Mouse (Mus musculus) limb, embryonic 14.5 days (tissue): ENCODE data around the gene Wfdc15a. TPM values are rescaled to one million over a fixed set of nuclear protein-coding genes. Genes with fewer than 3 reads are reported as not detected.

Source experiments
- ATAC-seq: fragments of 200-750 bp; cut with Nextera tagmentation; 2 replicates; pipeline ENCODE4 v1.8.0; 2017; ENCODE audit warnings: low read depth, moderate number of reproducible peaks, moderate TSS enrichment; ENCODE audit not compliant: low FRiP score
- DNase-seq: peaks from one replicate; pipeline ENCODE4 v3.0.0-alpha.2; 2015; ENCODE audit warnings: low spot score
- H3K27ac ChIP-seq: fragments of 300-500 bp; sonication (generic); replicated peaks from 2 replicates; pipeline ENCODE4 v1.5.1; 2014; ENCODE audit warnings: low read depth, mild to moderate bottlenecking, low read length, moderate library complexity, mixed read lengths
- H3K27me3 ChIP-seq: fragments of 300-500 bp; sonication (generic); 2 replicates; pipeline ENCODE4 v1.6.1; 2014; ENCODE audit warnings: low read length, mixed read lengths; ENCODE audit not compliant: control insufficient read depth, insufficient read depth
- H3K36me3 ChIP-seq: fragments of 300-500 bp; sonication (generic); 2 replicates; pipeline ENCODE4 v1.6.1; 2014; ENCODE audit warnings: mild to moderate bottlenecking, low read length, moderate library complexity, mixed read lengths; ENCODE audit not compliant: control insufficient read depth, insufficient read depth
- H3K4me1 ChIP-seq: fragments of 300-500 bp; sonication (generic); 2 replicates; pipeline ENCODE4 v1.6.1; 2014; ENCODE audit warnings: antibody characterized with exemption, low read length, mixed read lengths; ENCODE audit not compliant: control insufficient read depth, insufficient read depth
- H3K4me2 ChIP-seq: fragments of 300-500 bp; sonication (generic); replicated peaks from 2 replicates; pipeline ENCODE4 v1.6.1; 2014; ENCODE audit warnings: low read depth, mild to moderate bottlenecking, low read length, moderate library complexity; ENCODE audit not compliant: severe bottlenecking
- H3K4me3 ChIP-seq: fragments of 300-500 bp; sonication (generic); replicated peaks from 2 replicates; pipeline ENCODE4 v1.5.1; 2014; ENCODE audit warnings: low read length
- H3K9ac ChIP-seq: fragments of 300-500 bp; sonication (generic); 2 replicates; pipeline ENCODE4 v1.6.1; 2014; ENCODE audit warnings: mild to moderate bottlenecking, low read depth, low read length, moderate library complexity; ENCODE audit not compliant: severe bottlenecking
- H3K9me3 ChIP-seq: fragments of 300-500 bp; sonication (generic); 2 replicates; pipeline ENCODE4 v1.6.1; 2016; ENCODE audit warnings: low read length; ENCODE audit not compliant: control insufficient read depth
- POLR2A ChIP-seq: fragments of 200-500 bp; IDR thresholded peaks from 2 replicates; pipeline ENCODE4 v1.8.0; 2012; ENCODE audit warnings: inconsistent platforms, mild to moderate bottlenecking, moderate library complexity, borderline replicate concordance; ENCODE audit not compliant: insufficient read depth, insufficient read length; ENCODE audit errors: extremely low read depth
- WGBS: fragments of 180-500 bp; shearing (Covaris S2); extraction: QIAGEN DNeasy Blood & Tissue Kit; methylation state at CpG from one replicate; pipeline ENCODE4 v1.1.7; 2014; 5-methylcytosine and 5-hydroxymethylcytosine counted together
- polyA plus RNA-seq, 2 experiments: library from polyadenylated mRNA; depleted of rRNA in 1 of 2; stranded (reverse) in 1 of 2; unstranded in 1 of 2; fragments of >200 nt; fragmentation: Nextera tagmentation in 1 of 2; extraction: Ambion mirVana in 1 of 2; gene quantifications; 2 replicates each; pipeline versions ENCODE4 v1.2.1 to v1.2.3; 2012 to 2014

Wfdc15a gene
- polyA plus RNA-seq, 2 experiments: not detected

- 42% methylated on average over 9 of the region's 9 CpGs for WGBS
- H3K9me3 ChIP-seq: no peaks in the 10 kb centered on the region
- TF ChIP-seq POLR2A: no peak
- no peak for ATAC-seq
- H3K4me2 ChIP-seq: no peak overlapping the region
- H3K4me3 ChIP-seq: no peak overlapping the region
- peaks cover 5% of the 10 kb centered on the region for H3K4me1 ChIP-seq
- no peak for DNase-seq
- H3K9ac ChIP-seq: no peak overlapping the region
- H3K27ac ChIP-seq: no peak overlapping the region
- no peaks in the 10 kb centered on the region for H3K27me3 ChIP-seq
- H3K36me3 ChIP-seq: no peaks in the 10 kb centered on the region
These were observed 15.7 kb downstream of the Wfdc15a start for GRCm38 (mm10) chr2:164184145-164184719.

DNA sequence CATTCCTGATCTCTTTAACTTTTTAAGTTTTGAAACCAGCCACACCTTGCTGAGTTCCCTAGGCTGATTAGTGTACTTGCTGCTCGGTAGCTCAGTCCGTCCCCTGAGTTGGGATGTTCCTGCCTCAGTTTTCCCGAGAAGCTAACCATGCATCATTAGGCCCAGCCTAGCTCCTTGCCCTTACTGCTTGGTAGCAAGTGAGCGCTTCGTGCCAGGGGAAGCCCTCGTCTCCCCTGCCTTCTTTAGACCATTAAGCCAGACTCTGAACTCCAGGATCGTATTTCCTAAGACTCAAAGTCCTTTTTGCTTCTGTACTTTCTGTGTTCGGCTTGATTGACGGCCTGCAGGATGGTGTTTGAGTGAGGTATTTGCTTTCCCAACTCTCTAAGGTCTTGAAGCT lies 16.6 kb downstream of the Wfdc15a start:
- Histone ChIP-seq H3K9me3 (no peaks in the 10 kb centered on the region), H3K36me3 (no peaks in the 10 kb centered on the region), H3K9ac (no peak overlapping the region), H3K4me2 (no peak overlapping the region), H3K27ac (no peak overlapping the region), H3K4me3 (no peak overlapping the region), H3K4me1 (peaks cover 5% of the 10 kb centered on the region), H3K27me3 (no peaks in the 10 kb centered on the region)
- ATAC-seq (no peak), DNase-seq (no peak)
- 59% methylated on average over 9 of the region's 9 CpGs for WGBS
- no peak for TF ChIP-seq POLR2A

- Histone ChIP-seq H3K9ac (no peak within 1 kb of the TSS), H3K36me3 (no peaks in the 10 kb centered on the region), H3K4me2 (no peak within 1 kb of the TSS), H3K9me3 (no peaks in the 10 kb centered on the region), H3K4me1 (peaks cover 5% of the 10 kb centered on the region), H3K27me3 (no peaks in the 10 kb centered on the region), H3K4me3 (no peak within 1 kb of the TSS), H3K27ac (no peak within 1 kb of the TSS)
- WGBS: 68% methylated on average over 7 of the region's 7 CpGs
- DNase-seq (no peak), ATAC-seq (no peak)
- TF ChIP-seq POLR2A: no peak
These were observed 17.2 kb downstream of the Wfdc15a start, which contains the start of gene Wfdc5 for GRCm38 (mm10) chr2:164182692-164183255. Gene Wfdc5, minus strand, starts transcription at chr2:164182742.

DNA sequence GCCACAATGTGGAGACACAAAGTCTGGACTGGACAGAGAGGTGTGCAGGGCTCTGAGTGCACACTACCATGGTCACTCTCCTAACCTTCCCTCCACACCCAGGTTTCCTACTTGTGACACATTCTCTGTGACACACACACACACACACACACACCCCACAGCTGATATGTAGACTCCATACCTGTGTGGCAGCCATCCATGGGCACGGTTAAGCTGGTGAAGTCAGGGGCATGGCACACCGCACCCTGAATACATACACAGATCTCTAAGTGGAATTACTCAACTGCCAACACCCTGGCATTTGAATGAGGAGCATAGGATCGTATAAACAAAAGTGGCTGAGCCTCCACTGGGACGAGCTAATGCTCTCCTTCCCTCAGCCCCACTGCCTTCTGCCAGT lies 19.2 kb downstream of the Wfdc15a start:
- H3K27ac ChIP-seq: no peak overlapping the region
- H3K9ac ChIP-seq: no peak overlapping the region
- 91% methylated on average over 4 of the region's 4 CpGs for WGBS
- H3K4me3 ChIP-seq: no peak overlapping the region
- ATAC-seq: no peak
- DNase-seq: no peak
- H3K27me3 ChIP-seq: no peaks in the 10 kb centered on the region
- no peak overlapping the region for H3K4me2 ChIP-seq
- H3K9me3 ChIP-seq: no peaks in the 10 kb centered on the region
- H3K4me1 ChIP-seq: peaks cover 5% of the 10 kb centered on the region
- TF ChIP-seq POLR2A: no peak
- no peaks in the 10 kb centered on the region for H3K36me3 ChIP-seq

- Histone ChIP-seq H3K36me3 (no peaks in the 10 kb centered on the region), H3K9me3 (no peaks in the 10 kb centered on the region), H3K4me2 (no peak overlapping the region), H3K9ac (no peak overlapping the region), H3K4me1 (peaks cover 5% of the 10 kb centered on the region), H3K27ac (no peak overlapping the region), H3K4me3 (no peak overlapping the region), H3K27me3 (no peaks in the 10 kb centered on the region)
- no peak for TF ChIP-seq POLR2A
- no peak for DNase-seq
- WGBS: 38% methylated on average over 3 of the region's 3 CpGs
- ATAC-seq: no peak
These were observed 19.8 kb downstream of the Wfdc15a start for GRCm38 (mm10) chr2:164180124-164180523.
